Mouse (Mus musculus): ENCODE measurements around the gene Igfals. TPM values are rescaled to one million over a fixed set of nuclear protein-coding genes. Genes with fewer than 3 reads are reported as not detected.

Igfals gene
- polyA plus RNA-seq, 1 experiment from 2014 or later, result 4.8 TPM

DNA sequence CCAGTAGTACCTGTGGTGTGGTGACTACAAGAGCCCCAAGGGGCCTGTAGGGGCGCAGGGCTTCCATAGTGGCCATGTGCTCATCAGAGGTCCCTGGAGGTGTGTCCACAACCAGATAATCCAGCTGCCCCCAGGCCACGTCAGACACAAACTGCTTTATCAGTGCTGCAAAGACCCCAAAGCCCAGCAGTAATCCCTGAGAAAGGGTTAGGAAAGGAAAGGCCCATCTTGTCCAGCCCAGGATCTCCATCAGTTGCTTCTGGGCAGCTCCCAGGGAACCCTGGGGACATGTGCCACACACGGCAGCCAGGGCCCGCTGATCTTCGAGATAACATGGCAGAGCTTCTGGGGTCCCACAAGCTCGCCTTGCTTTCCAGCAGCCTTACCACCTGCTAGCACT lies 18.6 kb downstream of the Igfals start:
- 80% methylated on average over 6 of the region's 6 CpGs for WGBS
- Histone ChIP-seq H3K9me3 (ENCODE audit: low read length) (no peaks in the 10 kb centered on the region), H3K4me3 (ENCODE audit: low read depth, low read length) (no peak overlapping the region), H3K27ac (ENCODE audit: low read length) (no peak overlapping the region), H3K9ac (replicated peaks; ENCODE audit: low read depth) (no peak overlapping the region), H3K4me1 (ENCODE audit: insufficient read depth, low read depth, low read length) (peaks cover 20% of the 10 kb centered on the region), H3K27me3 (replicated peaks; ENCODE audit: insufficient read depth, low read length) (no peaks in the 10 kb centered on the region), H3K36me3 (ENCODE audit: insufficient read depth, low read length) (peaks cover 10% of the 10 kb centered on the region; the same call in 1 of the 2 replicates), H3K4me2 (replicated peaks; ENCODE audit: low read depth, low read length) (no peak overlapping the region)
- TF ChIP-seq EP300 (IDR thresholded peaks at IDR 0.05) (no peak), CTCF (IDR thresholded peaks at IDR 0.05) (no peak)
- no peak for ATAC-seq
- DNase-seq (ENCODE audit: low spot score), result no peak

DNA sequence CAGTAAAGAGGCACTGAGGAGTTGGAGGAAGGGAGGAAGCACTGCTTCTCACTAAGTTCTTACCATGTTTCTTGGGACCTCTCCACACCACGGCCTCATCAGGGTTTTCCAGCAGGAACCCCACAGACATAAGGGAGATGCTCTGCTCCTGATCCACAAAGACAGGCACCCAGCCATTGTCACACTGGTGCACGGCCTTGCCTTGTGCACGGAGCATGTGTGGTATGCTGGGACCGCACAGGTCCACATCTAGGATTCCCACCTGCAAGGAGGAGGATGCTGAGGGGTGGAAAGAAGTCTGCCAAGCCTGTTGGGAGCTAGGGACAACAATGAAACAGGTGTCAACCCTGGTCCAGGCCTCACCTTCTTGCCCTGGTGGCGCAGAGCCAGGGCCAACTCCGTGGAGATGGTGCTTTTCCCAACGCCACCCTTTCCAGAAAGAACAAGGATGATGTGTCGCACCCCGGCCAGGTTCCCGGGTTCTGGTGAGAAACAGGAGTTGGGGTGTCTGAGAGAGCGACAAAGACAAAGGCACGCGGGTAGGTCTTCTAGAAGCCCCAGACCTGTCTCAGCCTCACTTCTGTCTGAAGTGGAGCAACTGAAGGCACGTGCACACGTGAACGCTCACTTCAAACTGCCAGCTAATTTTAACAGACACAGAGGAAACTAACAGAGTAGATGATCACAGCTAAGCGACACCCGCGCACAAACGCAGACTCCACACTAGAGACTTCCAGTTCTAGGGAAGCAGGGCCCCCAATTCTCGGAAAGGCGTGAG lies 19.7 kb downstream of the Igfals start:
- WGBS, result 23% methylated on average over 22 of the region's 22 CpGs
- H3K27me3 ChIP-seq (replicated peaks; ENCODE audit: insufficient read depth, low read length), result no peaks in the 10 kb centered on the region
- peak overlapping the region; percentile 51; the same call in 1 of the 2 replicates for H3K27ac ChIP-seq (ENCODE audit: low read length)
- H3K4me2 ChIP-seq (replicated peaks; ENCODE audit: low read depth, low read length), result peak overlapping the region; percentile 84
- no peaks in the 10 kb centered on the region for H3K9me3 ChIP-seq (ENCODE audit: low read length)
- H3K4me1 ChIP-seq (ENCODE audit: insufficient read depth, low read depth, low read length), result peaks cover 20% of the 10 kb centered on the region
- no peak for DNase-seq (ENCODE audit: low spot score)
- H3K36me3 ChIP-seq (ENCODE audit: insufficient read depth, low read length), result peaks cover 10% of the 10 kb centered on the region; the same call in 1 of the 2 replicates
- peak overlapping the region; percentile 81 for H3K9ac ChIP-seq (replicated peaks; ENCODE audit: low read depth)
- TF ChIP-seq EP300 (IDR thresholded peaks at IDR 0.05) (no peak), CTCF (IDR thresholded peaks at IDR 0.05) (no peak)
- H3K4me3 ChIP-seq (ENCODE audit: low read depth, low read length), result peak overlapping the region; percentile 79
- ATAC-seq, result no peak

- Histone ChIP-seq H3K27ac (ENCODE audit: low read length) (peak within 1 kb of the TSS; percentile 82), H3K36me3 (ENCODE audit: insufficient read depth, low read length) (peaks cover 12% of the 10 kb centered on the region; the same call in 1 of the 2 replicates), H3K4me3 (ENCODE audit: low read depth, low read length) (peak within 1 kb of the TSS; percentile 88), H3K9me3 (ENCODE audit: low read length) (no peaks in the 10 kb centered on the region), H3K4me2 (replicated peaks; ENCODE audit: low read depth, low read length) (peak within 1 kb of the TSS; percentile 87), H3K4me1 (ENCODE audit: insufficient read depth, low read depth, low read length) (peaks cover 20% of the 10 kb centered on the region), H3K9ac (replicated peaks; ENCODE audit: low read depth) (peak within 1 kb of the TSS; percentile 86), H3K27me3 (replicated peaks; ENCODE audit: insufficient read depth, low read length) (no peaks in the 10 kb centered on the region)
- under 1% methylated on average over 69 of the region's 69 CpGs for WGBS
- peak; percentile 46 for TF ChIP-seq CTCF (IDR thresholded peaks at IDR 0.05)
- TF ChIP-seq EP300 (IDR thresholded peaks at IDR 0.05), result peak; percentile 78
- ATAC-seq (peak; percentile 97), DNase-seq (ENCODE audit: low spot score) (peak; percentile 100)
These were observed 20.5 kb downstream of the Igfals start, which contains the start of the genes Nubp2 and Spsb3 for GRCm38 (mm10) chr17:24886134-24886931. Nubp2 (minus strand) TSS chr17:24886349. Spsb3 (plus strand) TSS chr17:24886643.

GRCm38 (mm10) chr17:24886932-24887271 lies 21.1 kb downstream of the Igfals start:
- Histone ChIP-seq H3K4me1 (ENCODE audit: insufficient read depth, low read depth, low read length) (peaks cover 20% of the 10 kb centered on the region), H3K9me3 (ENCODE audit: low read length) (no peaks in the 10 kb centered on the region), H3K27ac (ENCODE audit: low read length) (peak overlapping the region; percentile 82), H3K4me2 (replicated peaks; ENCODE audit: low read depth, low read length) (peak overlapping the region; percentile 87), H3K27me3 (replicated peaks; ENCODE audit: insufficient read depth, low read length) (no peaks in the 10 kb centered on the region), H3K4me3 (ENCODE audit: low read depth, low read length) (peak overlapping the region; percentile 88), H3K9ac (replicated peaks; ENCODE audit: low read depth) (peak overlapping the region; percentile 86), H3K36me3 (ENCODE audit: insufficient read depth, low read length) (peaks cover 14% of the 10 kb centered on the region; the same call in 1 of the 2 replicates)
- WGBS, result 2% methylated on average over 18 of the region's 18 CpGs
- no peak for DNase-seq (ENCODE audit: low spot score)
- TF ChIP-seq CTCF (IDR thresholded peaks at IDR 0.05), result no peak
- ATAC-seq, result no peak; the same call in 1 of the 2 replicates

DNA sequence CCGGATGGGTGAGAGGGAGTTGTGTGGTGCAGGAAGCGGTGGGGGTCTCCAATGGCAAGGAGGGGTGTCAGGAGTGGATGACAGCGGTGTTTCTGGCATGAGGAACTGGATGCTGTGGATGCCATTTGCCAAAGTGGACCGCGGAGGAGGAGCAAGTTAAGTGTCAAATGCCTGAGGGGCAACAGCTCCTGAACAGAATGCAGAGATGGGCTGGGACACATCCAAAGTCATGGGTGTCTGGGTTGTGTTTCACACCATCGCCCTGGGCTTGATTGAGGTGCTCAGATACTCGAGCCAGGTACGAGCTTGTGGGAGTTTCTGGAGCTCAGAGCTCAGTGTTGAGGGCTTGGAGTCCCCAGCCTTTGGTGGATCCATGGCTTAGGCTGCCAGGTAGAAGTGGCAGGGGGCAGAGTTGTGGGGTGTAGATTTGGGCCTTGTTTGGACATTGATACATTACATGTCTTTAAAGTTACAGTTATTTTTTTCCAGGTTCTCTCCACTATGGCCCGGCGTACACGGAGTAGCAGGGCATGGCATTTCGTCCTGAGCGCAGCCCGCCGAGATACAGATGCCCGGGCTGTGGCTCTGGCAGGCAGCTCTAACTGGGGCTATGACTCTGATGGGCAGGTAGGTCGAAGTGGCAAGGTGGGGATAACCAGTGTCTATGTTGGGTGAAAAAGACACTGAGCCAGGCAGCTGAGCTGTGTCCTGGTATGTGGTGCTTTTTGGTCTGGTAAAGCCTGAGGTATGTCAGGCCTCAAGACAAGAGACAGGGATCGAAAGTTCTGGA lies 21.7 kb downstream of the Igfals start:
- ATAC-seq (no peak), DNase-seq (ENCODE audit: low spot score) (peak; percentile 42)
- Histone ChIP-seq H3K4me1 (ENCODE audit: insufficient read depth, low read depth, low read length) (peaks cover 20% of the 10 kb centered on the region), H3K4me2 (replicated peaks; ENCODE audit: low read depth, low read length) (peak overlapping the region; percentile 87), H3K27ac (ENCODE audit: low read length) (peak overlapping the region; percentile 82; the same call in 1 of the 2 replicates), H3K36me3 (ENCODE audit: insufficient read depth, low read length) (peaks cover 16% of the 10 kb centered on the region; the same call in 1 of the 2 replicates), H3K9ac (replicated peaks; ENCODE audit: low read depth) (peak overlapping the region; percentile 86), H3K27me3 (replicated peaks; ENCODE audit: insufficient read depth, low read length) (no peaks in the 10 kb centered on the region), H3K9me3 (ENCODE audit: low read length) (no peaks in the 10 kb centered on the region), H3K4me3 (ENCODE audit: low read depth, low read length) (peak overlapping the region; percentile 88)
- TF ChIP-seq CTCF (IDR thresholded peaks at IDR 0.05), result no peak
- no peak for TF ChIP-seq EP300 (IDR thresholded peaks at IDR 0.05)
- 57% methylated on average over 18 of the region's 18 CpGs for WGBS
